Comparison of ENCODE assay signal across 26 mouse cellular contexts in genomic region chr5:140521196-140521595, GRCm38 (mm10). TPM values are rescaled to one million over a fixed set of nuclear protein-coding genes. Genes with fewer than 3 reads are reported as not detected.
DNase-seq lines count a peak whose midpoint lies in the region; ATAC-seq and TF ChIP-seq lines count a peak whose summit lies in the region.
"Had no signal": no experiment of that assay in that cellular context is flagged by ENCODE, and none has a peak within 500 bp of the region (broad histone marks: within the 10 kb centered on the region; RNA-seq: fewer than 3 reads in every experiment).

No protein-coding gene starts in this region.

- no peak for ATAC-seq in megakaryocyte, adult 5-6 weeks (ENCODE audit: poor library complexity, severe bottlenecking)
- ATAC-seq: CD4-positive, CD25-positive, alpha-beta regulatory T cell, adult 4 months; forebrain, embryonic 14.5 days; forebrain, embryonic 16.5 days had no signal

- no peak for TF ChIP-seq POLR2A in embryonic fibroblast, embryonic 13.5 days (IDR thresholded peaks at IDR 0.05; ENCODE audit: low read depth, low read length)

- H3K27me3 ChIP-seq in megakaryocyte, embryonic 14.5 days (replicated peaks) = no peaks in the 10 kb centered on the region
- H3K27me3 ChIP-seq: CH12.LX; forebrain, embryonic 12.5 days had no signal

- peak; percentile 88 for DNase-seq in 3T3-L1 (ENCODE audit: low read depth, low spot score)
- peak; percentile 50 for DNase-seq in NIH3T3 (ENCODE audit: low read depth)
- DNase-seq in layer of hippocampus, adult 8-10 months (ENCODE audit: low spot score in 2 of 2) = no peak
- no peak for DNase-seq in right cerebral cortex, postnatal 4 days
- no peak for DNase-seq in cerebellum, adult 18-20 months
- DNase-seq: adrenal gland, adult 2 months; adrenal gland, postnatal 10 days; adrenal gland, postnatal 25 days; B cell, adult 2 months; cerebellum, adult 11 months; cerebellum, adult 2 months; cerebellum, adult 9-10 months; cerebellum, postnatal 10 days; cerebellum, postnatal 25 days had no signal

- peaks cover 85% of the 10 kb centered on the region for H3K4me1 ChIP-seq in megakaryocyte, embryonic 14.5 days
- H3K4me1 ChIP-seq in embryonic fibroblast, embryonic 13.5 days (ENCODE audit: control insufficient read depth, insufficient read depth, low read length) = peaks cover 4% of the 10 kb centered on the region; the same call in 1 of the 2 replicates
- H3K4me1 ChIP-seq: forebrain, embryonic 12.5 days had no signal

- peak overlapping the region; percentile 42 for H3K4me3 ChIP-seq in megakaryocyte, embryonic 14.5 days (replicated peaks)
- H3K4me3 ChIP-seq in embryonic fibroblast, embryonic 13.5 days (ENCODE audit: insufficient read depth, low read length) = no peak overlapping the region
- H3K4me3 ChIP-seq: forebrain, embryonic 10.5 days; forebrain, embryonic 12.5 days had no signal

- TF ChIP-seq CTCF in embryonic fibroblast, embryonic 13.5 days (IDR thresholded peaks at IDR 0.05; ENCODE audit: borderline replicate concordance, insufficient read depth, low read length) = no peak

- no peaks in the 10 kb centered on the region for H3K9me3 ChIP-seq in megakaryocyte, embryonic 14.5 days
- H3K9me3 ChIP-seq: forebrain, embryonic 10.5 days; forebrain, embryonic 12.5 days; G1E had no signal

- H3K27ac ChIP-seq in embryonic fibroblast, embryonic 13.5 days (ENCODE audit: insufficient read depth, low read length) = peak overlapping the region; percentile 55
- H3K27ac ChIP-seq: forebrain, embryonic 10.5 days; forebrain, embryonic 12.5 days had no signal

- H3K36me3 ChIP-seq in megakaryocyte, embryonic 14.5 days (replicated peaks; ENCODE audit: low read length) = peaks cover 87% of the 10 kb centered on the region
- H3K36me3 ChIP-seq: G1E had no signal

RNA-seq across cellular contexts. Expression of gene Chst12, which starts 15.8 kb away (rescaled TPM):
- polyA plus RNA-seq in megakaryocyte, embryonic 14.5 days (2012; ENCODE audit: insufficient read depth, low replicate concordance) = 145 and 281 TPM in 2 replicates
- 89.4 and 92.0 TPM in 2 replicates for total RNA-seq in megakaryocyte, adult 5-6 weeks (2015)
- 41.7 and 44.5 TPM in 2 replicates for total RNA-seq in megakaryocyte, adult 5-6 weeks (2017)
- 31.6 and 66.5 TPM in 2 replicates for polyA plus RNA-seq in embryonic fibroblast, embryonic 13.5 days (2011; ENCODE audit: insufficient read length, low read depth, missing spikeins)
- total RNA-seq in layer of hippocampus, adult 8-10 months (2022) = 10 to 100 TPM; 14.3 to 24.0 (median 18.8) TPM

RNA-seq across cellular contexts. Expression of gene Grifin, which starts 43.7 kb away (rescaled TPM):
- 0.77 TPM in 1 of 2 replicates, not detected in the other for polyA plus RNA-seq in megakaryocyte, embryonic 14.5 days (2012; ENCODE audit: insufficient read depth, low replicate concordance)
- total RNA-seq in megakaryocyte, adult 5-6 weeks (2015) = not detected in 2 replicates
- not detected in 2 replicates for total RNA-seq in megakaryocyte, adult 5-6 weeks (2017)
- not detected in 2 replicates for polyA plus RNA-seq in embryonic fibroblast, embryonic 13.5 days (2011; ENCODE audit: insufficient read length, low read depth, missing spikeins)
- total RNA-seq in layer of hippocampus, adult 8-10 months (2022) = under 1 TPM in 2 of 4 experiments, not detected in 2; 0.67 to 0.80 TPM
- total RNA-seq: adrenal gland, adult 2 months; adrenal gland, postnatal 10 days; adrenal gland, postnatal 25 days; adrenal gland, postnatal 4 days; CH12.LX; G1E had no signal
- polyA plus RNA-seq: adrenal gland, adult 2 months; embryonic facial prominence, embryonic 14.5 days; forebrain, embryonic 10.5 days; forebrain, embryonic 12.5 days; forebrain, embryonic 14.5 days; forebrain, embryonic 16.5 days; G1E had no signal

Comparison
In these comparisons a context has a peak if more than half of its experiments do, and no peak if none do; other contexts are left out.
1. DNase-seq: peak in 3T3-L1 (single experiment) and NIH3T3 (single experiment); none in layer of hippocampus, adult 8-10 months (0 of 2), right cerebral cortex, postnatal 4 days (single experiment) and cerebellum, adult 18-20 months (0 of 2).